Mouse (Mus musculus) forebrain, embryonic 13.5 days (tissue): ENCODE data around the gene Casd1. TPM values are rescaled to one million over a fixed set of nuclear protein-coding genes. Genes with fewer than 3 reads are reported as not detected.

ENCODE experiments used
- ATAC-seq: fragments of 200-750 bp; cut with Nextera tagmentation; 2 replicates; pipeline ENCODE4 v1.8.0; 2017
- H3K27ac ChIP-seq: fragments of 300-500 bp; sonication (generic); 2 replicates; pipeline ENCODE4 v1.5.1; 2015; ENCODE audit warnings: inconsistent platforms, mild to moderate bottlenecking, moderate library complexity
- H3K27me3 ChIP-seq: fragments of 300-500 bp; sonication (generic); 2 replicates; pipeline ENCODE4 v1.6.1; 2015; ENCODE audit warnings: mild to moderate bottlenecking, inconsistent platforms
- H3K36me3 ChIP-seq: fragments of 300-500 bp; sonication (generic); 2 replicates; pipeline ENCODE4 v1.6.1; 2015; ENCODE audit warnings: mild to moderate bottlenecking, inconsistent platforms; ENCODE audit not compliant: poor library complexity, severe bottlenecking
- H3K4me1 ChIP-seq: fragments of 300-500 bp; sonication (generic); 2 replicates; pipeline ENCODE4 v1.6.1; 2015; ENCODE audit warnings: inconsistent platforms
- H3K4me2 ChIP-seq: fragments of 300-500 bp; sonication (generic); 2 replicates; pipeline ENCODE4 v1.6.1; 2015; ENCODE audit warnings: inconsistent platforms, mild to moderate bottlenecking, moderate library complexity
- H3K4me3 ChIP-seq: fragments of 300-500 bp; sonication (generic); 2 replicates; pipeline ENCODE4 v1.5.1; 2015; ENCODE audit warnings: mild to moderate bottlenecking, inconsistent platforms
- H3K9ac ChIP-seq: fragments of 300-500 bp; sonication (generic); 2 replicates; pipeline ENCODE4 v1.6.1; 2015; ENCODE audit warnings: mild to moderate bottlenecking, inconsistent platforms
- H3K9me3 ChIP-seq: fragments of 300-500 bp; sonication (generic); replicated peaks from 2 replicates; pipeline ENCODE4 v1.6.1; 2016; ENCODE audit warnings: inconsistent platforms
- WGBS: fragments of 180-500 bp; shearing (Covaris S2); methylation state at CpG from one replicate; pipeline ENCODE4 v1.1.7; 2015; 5-methylcytosine and 5-hydroxymethylcytosine counted together
- polyA plus RNA-seq: library from polyadenylated mRNA; unstranded; fragments of >200 nt; fragmentation: Nextera tagmentation; extraction: Ambion mirVana; gene quantifications from 2 replicates; pipeline ENCODE4 v1.2.1, GENCODE M21; 2015

Gene Casd1
- polyA plus RNA-seq, 1 experiment from 2014 or later, result 31.9 TPM

GRCm38 (mm10) chr6:4587946-4588345 is 12.7 kb upstream of the Casd1 start:
- 64% methylated on average over 4 of the region's 4 CpGs for WGBS
- no peak overlapping the region for H3K27ac ChIP-seq
- no peaks in the 10 kb centered on the region for H3K36me3 ChIP-seq
- no peak overlapping the region for H3K4me3 ChIP-seq
- peaks cover 3% of the 10 kb centered on the region; the same call in 1 of the 2 replicates for H3K27me3 ChIP-seq
- no peaks in the 10 kb centered on the region for H3K9me3 ChIP-seq
- no peak overlapping the region for H3K4me2 ChIP-seq
- H3K4me1 ChIP-seq, result no peaks in the 10 kb centered on the region
- H3K9ac ChIP-seq, result no peak overlapping the region
- ATAC-seq, result no peak

- Histone ChIP-seq H3K9me3 (no peaks in the 10 kb centered on the region), H3K27ac (no peak overlapping the region), H3K27me3 (peaks cover 3% of the 10 kb centered on the region; the same call in 1 of the 2 replicates), H3K4me3 (no peak overlapping the region), H3K36me3 (no peaks in the 10 kb centered on the region), H3K4me2 (no peak overlapping the region), H3K9ac (no peak overlapping the region), H3K4me1 (no peaks in the 10 kb centered on the region)
- no peak for ATAC-seq
- 91% methylated on average over 3 of the region's 3 CpGs for WGBS
Measured at GRCm38 (mm10) chr6:4588722-4589121, 11.9 kb upstream of the Casd1 start.

- no peak overlapping the region for H3K27ac ChIP-seq
- no peaks in the 10 kb centered on the region for H3K4me1 ChIP-seq
- no peaks in the 10 kb centered on the region for H3K9me3 ChIP-seq
- H3K4me2 ChIP-seq, result no peak overlapping the region
- no peak for ATAC-seq
- H3K9ac ChIP-seq, result no peak overlapping the region
- H3K27me3 ChIP-seq, result peaks cover 3% of the 10 kb centered on the region; the same call in 1 of the 2 replicates
- WGBS, result 54% methylated on average over 8 of the region's 8 CpGs
- H3K4me3 ChIP-seq, result no peak overlapping the region
- no peaks in the 10 kb centered on the region for H3K36me3 ChIP-seq
Measured at GRCm38 (mm10) chr6:4590089-4590488, 10.6 kb upstream of the Casd1 start.

- H3K9me3 ChIP-seq, result no peaks in the 10 kb centered on the region
- peaks cover 31% of the 10 kb centered on the region for H3K4me1 ChIP-seq
- no peak for ATAC-seq
- H3K4me3 ChIP-seq, result no peak overlapping the region
- no peak overlapping the region for H3K27ac ChIP-seq
- no peaks in the 10 kb centered on the region for H3K36me3 ChIP-seq
- WGBS, result 69% methylated on average over 4 of the region's 4 CpGs
- no peak overlapping the region for H3K9ac ChIP-seq
- H3K27me3 ChIP-seq, result no peaks in the 10 kb centered on the region
- H3K4me2 ChIP-seq, result no peak overlapping the region
Measured at GRCm38 (mm10) chr6:4597711-4598110, 2.9 kb upstream of the Casd1 start.

GRCm38 (mm10) chr6:4600085-4600657 is 468 bp upstream of the Casd1 start:
- peak; percentile 22 for ATAC-seq

GRCm38 (mm10) chr6:4601297-4601931 is 775 bp downstream of the Casd1 start:
- Histone ChIP-seq H3K27ac (peak overlapping the region; percentile 93), H3K27me3 (no peaks in the 10 kb centered on the region), H3K9ac (peak overlapping the region; percentile 96), H3K4me1 (peaks cover 29% of the 10 kb centered on the region), H3K9me3 (no peaks in the 10 kb centered on the region), H3K36me3 (no peaks in the 10 kb centered on the region), H3K4me2 (peak overlapping the region; percentile 89), H3K4me3 (peak overlapping the region; percentile 70)
- 4% methylated on average over 33 of the region's 58 CpGs for WGBS
- ATAC-seq, result peak; percentile 65

More at GRCm38 (mm10) chr6:4600085-4600657, 468 bp upstream of the Casd1 start:
- Histone ChIP-seq H3K36me3 (no peaks in the 10 kb centered on the region), H3K9ac (peak overlapping the region; percentile 96), H3K9me3 (no peaks in the 10 kb centered on the region), H3K4me1 (peaks cover 33% of the 10 kb centered on the region), H3K4me2 (peak overlapping the region; percentile 89), H3K4me3 (peak overlapping the region; percentile 70), H3K27me3 (no peaks in the 10 kb centered on the region), H3K27ac (peak overlapping the region; percentile 93)
- 35% methylated on average over 7 of the region's 7 CpGs for WGBS

GRCm38 (mm10) chr6:4602012-4602411 is 1.4 kb downstream of the Casd1 start:
- Histone ChIP-seq H3K4me2 (peak overlapping the region; percentile 89), H3K36me3 (no peaks in the 10 kb centered on the region), H3K27ac (no peak overlapping the region), H3K4me1 (peaks cover 34% of the 10 kb centered on the region), H3K9ac (peak overlapping the region; percentile 96; the same call in 1 of the 2 replicates), H3K4me3 (peak overlapping the region; percentile 70), H3K9me3 (no peaks in the 10 kb centered on the region), H3K27me3 (no peaks in the 10 kb centered on the region)
- 62% methylated on average over 5 of the region's 5 CpGs for WGBS
- ATAC-seq, result no peak

- H3K27ac ChIP-seq, result no peak overlapping the region
- no peak for ATAC-seq
- H3K4me2 ChIP-seq, result no peak overlapping the region
- H3K4me3 ChIP-seq, result no peak overlapping the region
- H3K36me3 ChIP-seq, result no peaks in the 10 kb centered on the region
- no peak overlapping the region for H3K9ac ChIP-seq
- peaks cover 19% of the 10 kb centered on the region for H3K4me1 ChIP-seq
- no peaks in the 10 kb centered on the region for H3K27me3 ChIP-seq
- H3K9me3 ChIP-seq, result no peaks in the 10 kb centered on the region
- WGBS, result 94% methylated on average over 4 of the region's 4 CpGs
Measured at GRCm38 (mm10) chr6:4606394-4606793, 5.8 kb downstream of the Casd1 start.

- Histone ChIP-seq H3K9ac (no peak overlapping the region), H3K27me3 (no peaks in the 10 kb centered on the region), H3K36me3 (peaks cover 8% of the 10 kb centered on the region), H3K4me2 (no peak overlapping the region), H3K27ac (no peak overlapping the region), H3K9me3 (no peaks in the 10 kb centered on the region), H3K4me3 (no peak overlapping the region), H3K4me1 (peaks cover 6% of the 10 kb centered on the region; the same call in 1 of the 2 replicates)
- 61% methylated on average over 4 of the region's 4 CpGs for WGBS
- ATAC-seq, result no peak
Measured at GRCm38 (mm10) chr6:4610216-4610896, 9.7 kb downstream of the Casd1 start.

GRCm38 (mm10) chr6:4611853-4612252 is 11.2 kb downstream of the Casd1 start:
- ATAC-seq, result no peak
- Histone ChIP-seq H3K9ac (no peak overlapping the region), H3K4me1 (peaks cover under 1% of the 10 kb centered on the region; the same call in 1 of the 2 replicates), H3K36me3 (peaks cover 8% of the 10 kb centered on the region), H3K9me3 (no peaks in the 10 kb centered on the region), H3K4me2 (no peak overlapping the region), H3K4me3 (no peak overlapping the region), H3K27ac (no peak overlapping the region), H3K27me3 (no peaks in the 10 kb centered on the region)
- 90% methylated on average over 4 of the region's 4 CpGs for WGBS

- no peaks in the 10 kb centered on the region for H3K9me3 ChIP-seq
- H3K4me3 ChIP-seq, result no peak overlapping the region
- no peak for ATAC-seq
- no peaks in the 10 kb centered on the region for H3K27me3 ChIP-seq
- H3K27ac ChIP-seq, result no peak overlapping the region
- peaks cover 8% of the 10 kb centered on the region for H3K36me3 ChIP-seq
- no peak overlapping the region for H3K9ac ChIP-seq
- H3K4me1 ChIP-seq, result no peaks in the 10 kb centered on the region
- WGBS, result 94% methylated on average over 7 of the region's 7 CpGs
- no peak overlapping the region for H3K4me2 ChIP-seq
Measured at GRCm38 (mm10) chr6:4612431-4612830, 11.8 kb downstream of the Casd1 start.

GRCm38 (mm10) chr6:4617911-4618310 is 17.3 kb downstream of the Casd1 start:
- Histone ChIP-seq H3K4me1 (no peaks in the 10 kb centered on the region), H3K27ac (no peak overlapping the region), H3K9ac (no peak overlapping the region), H3K4me3 (no peak overlapping the region), H3K27me3 (no peaks in the 10 kb centered on the region), H3K36me3 (peaks cover 11% of the 10 kb centered on the region), H3K4me2 (no peak overlapping the region), H3K9me3 (no peaks in the 10 kb centered on the region)
- ATAC-seq, result no peak
- WGBS, result 92% methylated on average over 10 of the region's 10 CpGs
